Mouse (Mus musculus) spleen, adult 2 months (tissue): ENCODE data around the gene Slc45a3. TPM values are rescaled to one million over a fixed set of nuclear protein-coding genes. Genes with fewer than 3 reads are reported as not detected.

Experiments
- DNase-seq, 2 experiments: peaks; one replicate each; pipeline versions ENCODE4 v3.0.0 to v3.0.0-alpha.2; 2012 to 2021; ENCODE audit warnings: low spot score in 2 of 2, low read depth in 1 of 2
- H3K27ac ChIP-seq: fragments of 200-500 bp; 2 replicates; pipeline ENCODE4 v1.5.1; 2012; ENCODE audit warnings: low read length, inconsistent platforms; ENCODE audit not compliant: insufficient read depth
- H3K27me3 ChIP-seq: fragments of 200-500 bp; 2 replicates; pipeline ENCODE4 v1.6.1; 2012; ENCODE audit warnings: mild to moderate bottlenecking, moderate library complexity, low read length, inconsistent platforms; ENCODE audit not compliant: control insufficient read depth, insufficient read depth
- H3K36me3 ChIP-seq: fragments of 200-500 bp; 2 replicates; pipeline ENCODE4 v1.6.1; 2012; ENCODE audit warnings: mild to moderate bottlenecking, low read length, inconsistent platforms; ENCODE audit not compliant: control insufficient read depth, insufficient read depth
- H3K4me1 ChIP-seq: fragments of 200-500 bp; 2 replicates; pipeline ENCODE4 v1.6.1; 2011; ENCODE audit warnings: inconsistent platforms; ENCODE audit not compliant: control insufficient read depth, insufficient read depth, insufficient read length
- H3K4me3 ChIP-seq: fragments of 200-500 bp; 2 replicates; pipeline ENCODE4 v1.5.1; 2011; ENCODE audit warnings: mild to moderate bottlenecking, inconsistent platforms; ENCODE audit not compliant: insufficient read depth, insufficient read length; ENCODE audit errors: extremely low read depth
- CTCF ChIP-seq: fragments of 200-500 bp; IDR thresholded peaks from 2 replicates; pipeline ENCODE4 v1.5.1; 2011; ENCODE audit warnings: mild to moderate bottlenecking, inconsistent platforms; ENCODE audit not compliant: insufficient read depth, insufficient read length, insufficient replicate concordance; ENCODE audit errors: extremely low read depth
- POLR2A ChIP-seq: fragments of 200-500 bp; IDR thresholded peaks from 2 replicates; pipeline ENCODE4 v1.6.1; 2011; ENCODE audit warnings: low read depth, low read length, inconsistent platforms
- WGBS: fragments of 180-500 bp; shearing (Covaris S2); methylation state at CpG from one replicate; pipeline ENCODE4 v1.1.7; 2018; 5-methylcytosine and 5-hydroxymethylcytosine counted together
- polyA plus RNA-seq: library from polyadenylated mRNA; depleted of rRNA; stranded (reverse); fragments of >200 nt; gene quantifications from 2 replicates; pipeline ENCODE4 v1.2.3, GENCODE M21; 2012

The Slc45a3 gene
- polyA plus RNA-seq, 1 experiment: 23.9 TPM

- DNase-seq: no peak
- H3K27me3 ChIP-seq: no peaks in the 10 kb centered on the region
- H3K36me3 ChIP-seq: no peaks in the 10 kb centered on the region
- H3K4me3 ChIP-seq: no peak overlapping the region
- WGBS: 97% methylated on average over 1 of the region's 1 CpGs
- H3K4me1 ChIP-seq: peaks cover 7% of the 10 kb centered on the region
- no peak overlapping the region for H3K27ac ChIP-seq
- TF ChIP-seq CTCF (no peak), POLR2A (no peak)
These were observed 42.7 kb downstream of the Slc45a3 start for GRCm38 (mm10) chr1:132005466-132005865.

DNA sequence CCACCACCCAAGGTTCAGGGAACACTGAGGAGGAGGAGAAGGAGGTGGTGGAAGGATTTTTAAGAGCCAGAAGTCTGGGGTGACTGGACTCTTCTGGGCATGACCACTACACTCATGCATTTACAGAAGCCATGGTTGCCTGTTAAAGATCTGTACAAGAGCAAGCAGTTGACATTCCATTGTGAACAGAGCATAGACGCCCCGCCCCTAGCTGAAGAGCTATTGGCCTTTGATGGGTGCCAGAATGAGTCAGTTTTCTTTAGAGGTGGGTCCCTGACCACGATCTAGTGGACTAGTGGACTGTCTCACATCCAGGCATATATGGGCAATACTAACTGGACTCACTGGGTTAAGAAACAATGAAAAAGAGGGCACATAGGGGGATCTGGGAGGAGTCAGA, 43.3 kb downstream of the Slc45a3 start:
- WGBS: 79% methylated on average over 3 of the region's 3 CpGs
- Histone ChIP-seq H3K27me3 (no peaks in the 10 kb centered on the region), H3K4me1 (peaks cover 7% of the 10 kb centered on the region)

GRCm38 (mm10) chr1:132006721-132007120, 44.0 kb downstream of the Slc45a3 start:
- DNase-seq: no peak
- Histone ChIP-seq H3K27me3 (no peaks in the 10 kb centered on the region), H3K4me3 (no peak overlapping the region), H3K36me3 (no peaks in the 10 kb centered on the region), H3K4me1 (peaks cover 7% of the 10 kb centered on the region), H3K27ac (peak overlapping the region; percentile 100; the same call in 1 of the 2 replicates)
- TF ChIP-seq CTCF: no peak
- no peak for TF ChIP-seq POLR2A
- WGBS: 27% methylated on average over 5 of the region's 5 CpGs

More for the DNA sequence above, 43.3 kb downstream of the Slc45a3 start:
- Histone ChIP-seq H3K27ac (no peak overlapping the region), H3K4me3 (no peak overlapping the region), H3K36me3 (no peaks in the 10 kb centered on the region)
- no peak for DNase-seq
- no peak for TF ChIP-seq POLR2A
- no peak for TF ChIP-seq CTCF

GRCm38 (mm10) chr1:132007282-132007815, 44.6 kb downstream of the Slc45a3 start, which contains the start of gene Elk4:
Gene Elk4, plus strand, starts transcription at chr1:132007607.
- no peaks in the 10 kb centered on the region for H3K36me3 ChIP-seq
- H3K27me3 ChIP-seq: no peaks in the 10 kb centered on the region
- peak; percentile 85 to 88 for DNase-seq
- H3K27ac ChIP-seq: peak within 1 kb of the TSS; percentile 100
- TF ChIP-seq CTCF (no peak), POLR2A (peak; percentile 56)
- under 1% methylated on average over 52 of the region's 61 CpGs for WGBS
- peaks cover 9% of the 10 kb centered on the region for H3K4me1 ChIP-seq
- H3K4me3 ChIP-seq: peak within 1 kb of the TSS; percentile 74

- Histone ChIP-seq H3K27me3 (no peaks in the 10 kb centered on the region), H3K4me1 (peaks cover 14% of the 10 kb centered on the region), H3K4me3 (peak overlapping the region; percentile 74), H3K27ac (peak overlapping the region; percentile 100), H3K36me3 (no peaks in the 10 kb centered on the region)
- under 1% methylated on average over 67 of the region's 72 CpGs for WGBS
- TF ChIP-seq POLR2A (peak; percentile 76), CTCF (no peak)
- DNase-seq: peak; percentile 90 to 92
These were observed 45.4 kb downstream of the Slc45a3 start for GRCm38 (mm10) chr1:132007828-132008827.

- Histone ChIP-seq H3K27ac (peak overlapping the region; percentile 100), H3K4me1 (peaks cover 14% of the 10 kb centered on the region), H3K4me3 (peak overlapping the region; percentile 74), H3K36me3 (no peaks in the 10 kb centered on the region), H3K27me3 (no peaks in the 10 kb centered on the region)
- 5% methylated on average over 8 of the region's 8 CpGs for WGBS
- TF ChIP-seq POLR2A: no peak
- TF ChIP-seq CTCF: no peak
- DNase-seq: no peak
These were observed 46.3 kb downstream of the Slc45a3 start for GRCm38 (mm10) chr1:132008881-132009644.
